Mouse (Mus musculus): ENCODE results near the gene Adam19. TPM values are rescaled to one million over a fixed set of nuclear protein-coding genes. Genes with fewer than 3 reads are reported as not detected.

Gene Adam19
- polyA plus RNA-seq, 1 experiment, result 11.4 TPM

DNA sequence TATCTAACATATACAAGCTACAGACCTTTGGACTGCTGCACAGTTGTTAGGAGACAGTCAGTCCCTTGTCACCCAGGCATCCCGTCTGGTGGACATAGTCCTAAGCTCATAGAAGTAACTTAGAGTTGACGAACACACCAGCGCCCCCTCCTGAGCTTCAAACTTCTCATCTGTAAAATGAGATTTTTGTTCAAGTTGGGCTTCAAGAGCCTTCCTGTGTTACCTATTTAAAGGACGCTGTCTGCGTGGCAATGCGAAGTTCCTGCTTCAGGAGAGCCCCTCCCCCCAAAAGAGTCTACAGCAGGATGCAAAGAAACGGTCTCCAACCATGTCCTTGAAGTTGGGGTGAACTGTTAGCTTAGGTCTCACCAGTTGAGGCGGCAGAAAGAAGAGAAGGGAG lies 15.0 kb downstream of the Adam19 start:
- Histone ChIP-seq H3K4me3 (replicated peaks; ENCODE audit: insufficient read depth, low read depth, low read length) (no peak overlapping the region), H3K27ac (ENCODE audit: insufficient read depth, low read length) (no peak overlapping the region), H3K4me1 (ENCODE audit: control insufficient read depth, insufficient read depth, low read length) (peaks cover 2% of the 10 kb centered on the region; the same call in 1 of the 2 replicates), H3K27me3 (ENCODE audit: control insufficient read depth, insufficient read depth, low read length) (no peaks in the 10 kb centered on the region)
- no peak for DNase-seq
- 89% methylated on average over 8 of the region's 8 CpGs for WGBS
- no peak for TF ChIP-seq POLR2A (IDR thresholded peaks at IDR 0.05; ENCODE audit: borderline replicate concordance, insufficient read depth, low read length)
- TF ChIP-seq CTCF (IDR thresholded peaks at IDR 0.05; ENCODE audit: borderline replicate concordance, insufficient read depth, low read depth, low read length), result no peak

GRCm38 (mm10) chr11:46072466-46073060 lies 16.8 kb downstream of the Adam19 start:
- H3K4me3 ChIP-seq (replicated peaks; ENCODE audit: insufficient read depth, low read depth, low read length), result no peak overlapping the region
- no peaks in the 10 kb centered on the region for H3K4me1 ChIP-seq (ENCODE audit: control insufficient read depth, insufficient read depth, low read length)
- no peak for DNase-seq
- 83% methylated on average over 8 of the region's 8 CpGs for WGBS
- no peaks in the 10 kb centered on the region for H3K27me3 ChIP-seq (ENCODE audit: control insufficient read depth, insufficient read depth, low read length)
- no peak overlapping the region for H3K27ac ChIP-seq (ENCODE audit: insufficient read depth, low read length)
- TF ChIP-seq CTCF (IDR thresholded peaks at IDR 0.05; ENCODE audit: borderline replicate concordance, insufficient read depth, low read depth, low read length) (no peak), POLR2A (IDR thresholded peaks at IDR 0.05; ENCODE audit: borderline replicate concordance, insufficient read depth, low read length) (no peak)

DNA sequence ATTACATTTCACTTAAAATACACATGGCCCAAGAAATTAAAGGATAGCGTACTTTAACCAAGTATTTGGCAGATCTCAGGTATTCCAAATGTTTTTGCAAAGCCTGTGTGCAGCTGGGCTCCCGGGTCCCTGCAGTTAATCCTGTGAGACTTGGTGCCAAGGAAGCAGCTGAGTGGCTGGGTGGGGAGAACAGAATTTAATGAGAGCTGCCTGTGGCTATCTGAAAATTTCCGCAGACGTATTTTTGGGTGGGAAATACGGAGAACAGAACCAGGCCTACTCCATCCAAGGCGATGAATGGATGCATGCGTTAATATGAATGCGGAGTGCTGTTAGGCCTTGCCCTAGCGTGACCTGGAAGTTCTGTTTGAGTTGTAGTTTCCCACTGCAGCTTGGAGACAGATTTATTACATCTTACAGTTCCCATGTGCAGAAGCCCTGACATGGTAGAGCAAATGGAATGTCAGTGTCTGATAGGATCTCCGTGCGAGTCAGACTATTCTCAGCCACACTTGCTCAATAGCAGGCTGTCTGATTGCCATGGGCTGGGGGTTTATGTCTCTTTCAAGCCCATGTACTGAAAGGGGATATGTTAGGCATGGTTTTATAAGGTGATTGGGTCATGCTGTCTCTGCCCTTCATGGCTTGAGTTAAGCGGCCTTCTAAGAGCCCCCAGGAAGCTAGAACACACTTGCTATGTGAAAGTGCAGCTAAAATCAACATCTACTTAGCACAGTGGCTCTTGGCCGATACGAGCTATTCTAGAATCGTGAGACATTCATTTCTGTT lies 17.5 kb downstream of the Adam19 start:
- peak in 1 of 2 experiments; percentile 26 for DNase-seq
- TF ChIP-seq CTCF (IDR thresholded peaks at IDR 0.05; ENCODE audit: borderline replicate concordance, insufficient read depth, low read depth, low read length) (no peak), POLR2A (IDR thresholded peaks at IDR 0.05; ENCODE audit: borderline replicate concordance, insufficient read depth, low read length) (no peak)
- Histone ChIP-seq H3K4me1 (ENCODE audit: control insufficient read depth, insufficient read depth, low read length) (no peaks in the 10 kb centered on the region), H3K27ac (ENCODE audit: insufficient read depth, low read length) (no peak overlapping the region), H3K4me3 (replicated peaks; ENCODE audit: insufficient read depth, low read depth, low read length) (no peak overlapping the region), H3K27me3 (ENCODE audit: control insufficient read depth, insufficient read depth, low read length) (no peaks in the 10 kb centered on the region)
- 61% methylated on average over 15 of the region's 15 CpGs for WGBS

- H3K27me3 ChIP-seq (ENCODE audit: control insufficient read depth, insufficient read depth, low read length), result no peaks in the 10 kb centered on the region
- H3K4me1 ChIP-seq (ENCODE audit: control insufficient read depth, insufficient read depth, low read length), result no peaks in the 10 kb centered on the region
- 78% methylated on average over 17 of the region's 17 CpGs for WGBS
- no peak for TF ChIP-seq POLR2A (IDR thresholded peaks at IDR 0.05; ENCODE audit: borderline replicate concordance, insufficient read depth, low read length)
- no peak for TF ChIP-seq CTCF (IDR thresholded peaks at IDR 0.05; ENCODE audit: borderline replicate concordance, insufficient read depth, low read depth, low read length)
- no peak overlapping the region for H3K4me3 ChIP-seq (replicated peaks; ENCODE audit: insufficient read depth, low read depth, low read length)
- DNase-seq, result no peak
- no peak overlapping the region for H3K27ac ChIP-seq (ENCODE audit: insufficient read depth, low read length)
Measured at GRCm38 (mm10) chr11:46073850-46074688, 18.3 kb downstream of the Adam19 start.

- Histone ChIP-seq H3K4me1 (ENCODE audit: control insufficient read depth, insufficient read depth, low read length) (no peaks in the 10 kb centered on the region), H3K27ac (ENCODE audit: insufficient read depth, low read length) (no peak overlapping the region), H3K27me3 (ENCODE audit: control insufficient read depth, insufficient read depth, low read length) (no peaks in the 10 kb centered on the region), H3K4me3 (replicated peaks; ENCODE audit: insufficient read depth, low read depth, low read length) (no peak overlapping the region)
- DNase-seq, result no peak
- TF ChIP-seq POLR2A (IDR thresholded peaks at IDR 0.05; ENCODE audit: borderline replicate concordance, insufficient read depth, low read length) (no peak), CTCF (IDR thresholded peaks at IDR 0.05; ENCODE audit: borderline replicate concordance, insufficient read depth, low read depth, low read length) (no peak)
- 91% methylated on average over 3 of the region's 3 CpGs for WGBS
Measured at GRCm38 (mm10) chr11:46075507-46075906, 19.7 kb downstream of the Adam19 start.

GRCm38 (mm10) chr11:46076442-46077158 lies 20.8 kb downstream of the Adam19 start:
- no peak overlapping the region for H3K27ac ChIP-seq (ENCODE audit: insufficient read depth, low read length)
- no peak for TF ChIP-seq POLR2A (IDR thresholded peaks at IDR 0.05; ENCODE audit: borderline replicate concordance, insufficient read depth, low read length)
- TF ChIP-seq CTCF (IDR thresholded peaks at IDR 0.05; ENCODE audit: borderline replicate concordance, insufficient read depth, low read depth, low read length), result no peak
- WGBS, result 86% methylated on average over 11 of the region's 11 CpGs
- no peaks in the 10 kb centered on the region for H3K4me1 ChIP-seq (ENCODE audit: control insufficient read depth, insufficient read depth, low read length)
- no peak for DNase-seq
- H3K4me3 ChIP-seq (replicated peaks; ENCODE audit: insufficient read depth, low read depth, low read length), result no peak overlapping the region
- no peaks in the 10 kb centered on the region for H3K27me3 ChIP-seq (ENCODE audit: control insufficient read depth, insufficient read depth, low read length)

GRCm38 (mm10) chr11:46077304-46077703 lies 21.5 kb downstream of the Adam19 start:
- DNase-seq, result no peak
- Histone ChIP-seq H3K4me1 (ENCODE audit: control insufficient read depth, insufficient read depth, low read length) (no peaks in the 10 kb centered on the region), H3K27ac (ENCODE audit: insufficient read depth, low read length) (no peak overlapping the region), H3K4me3 (replicated peaks; ENCODE audit: insufficient read depth, low read depth, low read length) (no peak overlapping the region), H3K27me3 (ENCODE audit: control insufficient read depth, insufficient read depth, low read length) (no peaks in the 10 kb centered on the region)
- TF ChIP-seq POLR2A (IDR thresholded peaks at IDR 0.05; ENCODE audit: borderline replicate concordance, insufficient read depth, low read length), result no peak
- TF ChIP-seq CTCF (IDR thresholded peaks at IDR 0.05; ENCODE audit: borderline replicate concordance, insufficient read depth, low read depth, low read length), result no peak
- WGBS, result 96% methylated on average over 5 of the region's 5 CpGs
